Mouse (Mus musculus) embryonic fibroblast, embryonic 13.5 days (primary cell): ENCODE results near the gene Mrps18c.
A peak's percentile ranks its signal among the peaks of the same experiment; 100 is the strongest.

ENCODE experiments used
- CTCF ChIP-seq: IDR thresholded peaks from 2 replicates; pipeline ENCODE4 v1.5.1; 2011; ENCODE audit warnings: mild to moderate bottlenecking, control low read depth, low read length, moderate library complexity, borderline replicate concordance; ENCODE audit not compliant: insufficient read depth
- POLR2A ChIP-seq: IDR thresholded peaks from 2 replicates; pipeline ENCODE4 v1.6.1; 2011; ENCODE audit warnings: low read depth, mild to moderate bottlenecking, control low read depth, low read length, moderate library complexity

DNA sequence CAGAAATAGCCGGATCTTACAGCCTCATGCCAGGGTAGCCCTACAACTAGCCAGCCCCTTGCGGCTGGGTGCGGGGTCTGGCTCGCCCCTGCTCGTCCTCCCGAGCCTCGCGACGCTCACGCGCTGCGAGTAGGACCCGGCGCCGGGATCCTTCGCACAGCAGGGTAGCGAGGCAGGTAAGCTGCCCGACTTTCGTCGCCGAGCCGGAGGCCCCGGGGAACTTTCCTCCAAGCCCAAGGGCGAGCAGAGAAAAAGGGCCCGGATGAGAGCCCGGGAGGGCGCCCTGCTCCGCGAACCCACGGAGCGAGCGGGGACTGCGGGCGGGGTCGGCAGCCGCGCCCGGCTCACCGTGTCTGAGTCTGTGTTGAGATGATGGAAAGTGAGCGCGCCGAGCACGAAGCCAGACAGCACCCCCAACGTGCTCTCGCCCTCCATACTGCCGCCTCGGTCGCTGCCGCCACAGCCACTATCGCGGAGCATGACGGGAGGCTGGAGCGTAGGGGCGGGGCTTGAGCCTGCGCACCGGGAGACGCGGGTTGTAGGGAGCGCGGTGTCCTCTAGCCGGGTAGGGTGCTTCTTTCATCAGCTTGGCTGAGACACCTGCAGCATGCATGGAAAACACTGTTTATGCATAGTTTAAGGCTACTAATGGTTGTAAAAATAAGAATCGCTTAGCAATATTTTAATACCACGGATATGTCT lies 22.2 kb downstream of the Mrps18c start, which contains the start of gene Abraxas1:
- TF ChIP-seq CTCF (no peak), POLR2A (peak; percentile 98)
